Mouse (Mus musculus) liver, adult 2 months (tissue): Measurements from ENCODE around the gene Cbln1. TPM values are rescaled to one million over a fixed set of nuclear protein-coding genes. Genes with fewer than 3 reads are reported as not detected.
A peak's percentile ranks its signal among the peaks of the same experiment; 100 is the strongest.

ENCODE experiments used
- DNase-seq: peaks from one replicate; pipeline ENCODE4 v3.0.0-alpha.2; 2011; ENCODE audit warnings: low read depth, low spot score; ENCODE audit errors: extremely low read depth
- H3K27ac ChIP-seq: fragments of 200-500 bp; replicated peaks from 2 replicates; pipeline ENCODE4 v1.5.1; 2012; ENCODE audit warnings: low read depth, mild to moderate bottlenecking, control low read depth, inconsistent platforms, low read length; ENCODE audit not compliant: insufficient read depth
- H3K27me3 ChIP-seq: fragments of 200-500 bp; 2 replicates; pipeline ENCODE4 v1.6.1; 2012; ENCODE audit warnings: mild to moderate bottlenecking, moderate library complexity, low read length, inconsistent platforms; ENCODE audit not compliant: control insufficient read depth, insufficient read depth
- H3K36me3 ChIP-seq: fragments of 200-500 bp; 2 replicates; pipeline ENCODE4 v1.6.1; 2012; ENCODE audit warnings: low read length, inconsistent platforms; ENCODE audit not compliant: control insufficient read depth, insufficient read depth
- H3K4me1 ChIP-seq: fragments of 200-500 bp; 2 replicates; pipeline ENCODE4 v1.6.1; 2011; ENCODE audit warnings: low read length; ENCODE audit not compliant: control insufficient read depth, insufficient read depth
- H3K4me3 ChIP-seq: fragments of 200-500 bp; 2 replicates; pipeline ENCODE4 v1.5.1; 2011; ENCODE audit warnings: low read depth, mild to moderate bottlenecking, control low read depth, low read length, moderate library complexity; ENCODE audit not compliant: insufficient read depth
- H3K79me2 ChIP-seq: fragments of 200-500 bp; 2 replicates; pipeline ENCODE4 v1.6.1; 2012; ENCODE audit warnings: inconsistent platforms, mild to moderate bottlenecking, low read length, moderate library complexity; ENCODE audit not compliant: control insufficient read depth, insufficient read depth
- H3K9ac ChIP-seq: fragments of 200-500 bp; 2 replicates; pipeline ENCODE4 v1.6.1; 2012; ENCODE audit warnings: low read depth, mild to moderate bottlenecking, control low read depth, inconsistent platforms, low read length
- CTCF ChIP-seq: fragments of 200-500 bp; IDR thresholded peaks from 2 replicates; pipeline ENCODE4 v1.5.1; 2011; ENCODE audit warnings: low read depth, low read length, control low read depth
- POLR2A ChIP-seq: fragments of 200-500 bp; IDR thresholded peaks from 2 replicates; pipeline ENCODE4 v1.6.1; 2011; ENCODE audit warnings: low read length, control low read depth; ENCODE audit not compliant: insufficient read depth; ENCODE audit errors: extremely low read depth
- WGBS: fragments of 180-500 bp; shearing (Covaris S2); methylation state at CpG from one replicate; pipeline ENCODE4 v1.1.7; 2018; 5-methylcytosine and 5-hydroxymethylcytosine counted together
- polyA plus RNA-seq: library from polyadenylated mRNA; depleted of rRNA; stranded (reverse); fragments of >200 nt; gene quantifications from 2 replicates; pipeline ENCODE4 v1.2.3, GENCODE M21; 2012
- total RNA-seq: library from RNA; depleted of rRNA; stranded (reverse); fragments of >200 nt; gene quantifications from 2 replicates; pipeline ENCODE4 v1.2.3, GENCODE M21; 2014

Cbln1 gene
- total and polyA plus RNA-seq, 2 experiments, result not detected

GRCm38 (mm10) chr8:87481396-87481795, 9.0 kb upstream of the Cbln1 start:
- no peaks in the 10 kb centered on the region for H3K4me1 ChIP-seq
- 67% methylated on average over 1 of the region's 1 CpGs for WGBS
- peaks cover 6% of the 10 kb centered on the region; the same call in 1 of the 2 replicates for H3K27me3 ChIP-seq
- no peaks in the 10 kb centered on the region for H3K79me2 ChIP-seq
- H3K9ac ChIP-seq, result no peak overlapping the region
- H3K36me3 ChIP-seq, result no peaks in the 10 kb centered on the region
- TF ChIP-seq POLR2A, result no peak
- no peak for TF ChIP-seq CTCF
- no peak for DNase-seq
- no peak overlapping the region for H3K4me3 ChIP-seq
- no peak overlapping the region for H3K27ac ChIP-seq

- no peak overlapping the region for H3K27ac ChIP-seq
- H3K9ac ChIP-seq, result no peak overlapping the region
- no peaks in the 10 kb centered on the region for H3K79me2 ChIP-seq
- peaks cover 10% of the 10 kb centered on the region for H3K27me3 ChIP-seq
- H3K36me3 ChIP-seq, result no peaks in the 10 kb centered on the region
- H3K4me3 ChIP-seq, result no peak overlapping the region
- WGBS, result 9% methylated on average over 3 of the region's 3 CpGs
- no peak for TF ChIP-seq POLR2A
- TF ChIP-seq CTCF, result no peak
- no peaks in the 10 kb centered on the region for H3K4me1 ChIP-seq
- peak; percentile 93 for DNase-seq
Measured at GRCm38 (mm10) chr8:87478221-87478620, 5.8 kb upstream of the Cbln1 start.

DNA sequence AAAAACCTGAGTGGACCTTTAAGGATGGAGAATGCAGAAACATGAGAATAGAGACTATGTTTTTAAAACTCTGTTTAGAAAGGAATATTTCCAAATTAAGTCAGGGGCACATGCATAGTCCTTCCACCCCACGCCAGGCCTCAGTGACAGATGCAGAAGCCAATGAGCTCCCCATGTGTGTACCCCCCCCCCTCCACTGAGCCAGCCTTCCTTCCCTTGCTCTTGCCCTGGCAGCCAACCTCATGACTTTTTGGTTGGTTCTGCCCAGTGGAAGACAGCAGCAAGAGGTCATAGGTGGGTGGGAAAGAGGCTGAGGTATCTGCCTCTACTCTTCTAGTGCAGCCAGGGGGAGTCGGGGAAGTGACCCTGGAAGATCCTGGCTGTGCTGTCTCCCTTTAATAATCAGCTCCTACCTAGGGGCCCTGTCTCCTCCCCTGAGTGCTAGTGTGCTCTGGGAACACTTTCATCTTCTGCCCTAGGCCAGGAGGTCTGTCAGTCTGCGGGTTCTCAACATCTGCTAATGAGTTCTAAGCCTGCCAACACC, 4.8 kb upstream of the Cbln1 start:
- Histone ChIP-seq H3K4me3 (no peak overlapping the region), H3K4me1 (no peaks in the 10 kb centered on the region; the same call in 1 of the 2 replicates), H3K27ac (no peak overlapping the region), H3K9ac (no peak overlapping the region), H3K27me3 (peaks cover 20% of the 10 kb centered on the region), H3K79me2 (no peaks in the 10 kb centered on the region), H3K36me3 (no peaks in the 10 kb centered on the region)
- WGBS, result 57% methylated on average over 3 of the region's 3 CpGs
- TF ChIP-seq CTCF (no peak), POLR2A (no peak)
- no peak for DNase-seq

DNA sequence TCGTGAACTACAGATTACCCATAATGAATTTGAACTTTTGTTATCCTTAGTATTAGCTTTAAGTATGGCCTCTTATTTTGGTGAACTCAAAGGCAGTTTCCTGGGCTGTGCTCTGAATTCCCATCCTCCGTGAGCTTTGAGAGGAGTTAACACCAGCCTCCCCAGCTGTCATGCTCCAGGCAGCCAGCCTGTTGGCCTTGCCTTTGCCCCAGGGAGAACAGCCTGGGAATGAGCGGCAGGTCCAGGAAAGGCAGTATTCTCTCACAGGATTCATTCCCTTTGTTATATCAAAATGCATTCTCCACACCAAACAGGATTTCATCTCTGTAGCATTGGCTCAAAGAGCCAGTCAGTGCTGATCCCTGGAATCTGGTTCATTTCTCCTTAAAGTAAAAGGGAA, 3.1 kb upstream of the Cbln1 start:
- Histone ChIP-seq H3K4me1 (no peaks in the 10 kb centered on the region; the same call in 1 of the 2 replicates), H3K4me3 (no peak overlapping the region), H3K27me3 (peaks cover 34% of the 10 kb centered on the region), H3K36me3 (no peaks in the 10 kb centered on the region), H3K9ac (no peak overlapping the region), H3K79me2 (no peaks in the 10 kb centered on the region), H3K27ac (no peak overlapping the region)
- no peak for TF ChIP-seq CTCF
- TF ChIP-seq POLR2A, result no peak
- DNase-seq, result no peak
- 66% methylated on average over 3 of the region's 3 CpGs for WGBS

GRCm38 (mm10) chr8:87474379-87474778, 2.0 kb upstream of the Cbln1 start:
- Histone ChIP-seq H3K27ac (no peak overlapping the region), H3K9ac (no peak overlapping the region), H3K36me3 (no peaks in the 10 kb centered on the region), H3K79me2 (no peaks in the 10 kb centered on the region), H3K27me3 (peaks cover 44% of the 10 kb centered on the region), H3K4me1 (no peaks in the 10 kb centered on the region; the same call in 1 of the 2 replicates), H3K4me3 (no peak overlapping the region)
- no peak for DNase-seq
- 73% methylated on average over 8 of the region's 8 CpGs for WGBS
- TF ChIP-seq POLR2A, result no peak
- no peak for TF ChIP-seq CTCF

- Histone ChIP-seq H3K4me1 (no peaks in the 10 kb centered on the region; the same call in 1 of the 2 replicates), H3K79me2 (no peaks in the 10 kb centered on the region), H3K36me3 (no peaks in the 10 kb centered on the region), H3K27me3 (peaks cover 48% of the 10 kb centered on the region), H3K27ac (no peak overlapping the region), H3K4me3 (no peak overlapping the region), H3K9ac (no peak overlapping the region)
- no peak for DNase-seq
- WGBS, result 42% methylated on average over 2 of the region's 2 CpGs
- TF ChIP-seq POLR2A, result no peak
Measured at GRCm38 (mm10) chr8:87473940-87474339, 1.5 kb upstream of the Cbln1 start.
